Mouse (Mus musculus): ENCODE measurements around the gene Cdc16. TPM values are rescaled to one million over a fixed set of nuclear protein-coding genes. Genes with fewer than 3 reads are reported as not detected.
"Not testable (repeated sequence)": the region's sequence is repeated elsewhere in the genome, so short reads cannot be mapped to it uniquely, and the experiment has no call there.

The Cdc16 gene
- 201 TPM in 1 of 2 replicates, not detected in the other for polyA plus RNA-seq (2012; ENCODE audit: insufficient read depth, insufficient read length, low replicate concordance, missing spikeins)

DNA sequence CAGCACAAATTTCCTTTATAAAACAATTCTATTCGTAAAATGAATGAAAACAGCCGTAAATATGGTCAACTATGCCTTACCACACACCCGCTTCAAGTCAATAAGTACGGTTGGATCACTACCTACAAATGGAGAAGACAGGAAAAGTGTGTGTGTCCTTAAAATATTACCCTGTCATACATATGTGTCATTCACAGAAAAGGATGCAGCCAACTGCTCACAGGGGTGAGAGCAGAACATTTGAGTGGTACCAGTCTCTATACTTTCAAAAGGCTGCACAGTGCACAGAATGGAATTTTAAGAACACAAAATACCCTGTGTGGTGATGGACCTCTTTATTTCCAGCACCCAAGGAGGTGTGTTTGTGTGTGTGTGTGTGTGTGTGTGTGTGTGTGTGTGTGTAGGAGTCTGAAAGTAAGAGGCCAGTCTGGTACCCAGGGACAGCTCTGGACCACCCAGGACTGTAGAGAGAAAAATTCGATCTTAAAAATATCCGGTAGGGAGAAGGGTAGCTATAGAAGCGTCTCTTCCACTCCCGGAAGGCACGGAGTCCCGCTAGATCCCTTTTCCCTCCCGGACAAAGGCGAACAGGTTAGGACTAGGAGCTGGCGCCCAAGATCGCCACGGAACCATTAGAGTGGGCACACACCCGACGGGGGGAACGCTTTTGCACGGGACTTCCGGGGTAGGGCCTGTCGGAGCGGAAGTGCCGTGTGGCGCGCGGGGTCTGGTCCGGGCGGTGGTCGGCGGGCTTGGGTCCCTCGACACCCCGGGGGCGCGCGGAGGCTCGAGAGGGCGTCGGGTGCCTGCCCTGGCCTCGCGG is at the start of gene Cdc16:
Gene Cdc16 (plus strand): TSS at position 695 of the 823 bp plus-strand sequence.
- WGBS: 8% methylated on average over 40 of the region's 40 CpGs
- H3K4me1 ChIP-seq (ENCODE audit: control insufficient read depth, insufficient read depth, low read length): peaks cover 3% of the 10 kb centered on the region; the same call in 1 of the 2 replicates
- peak within 1 kb of the TSS; percentile 89 for H3K4me3 ChIP-seq (ENCODE audit: insufficient read depth, low read depth, low read length)
- H3K27ac ChIP-seq (ENCODE audit: insufficient read depth, low read depth, low read length): peak within 1 kb of the TSS; percentile 43
- TF ChIP-seq CTCF (IDR thresholded peaks at IDR 0.05; ENCODE audit: insufficient read depth, low read depth, low read length): no peak
- peak; percentile 68 for TF ChIP-seq POLR2A (IDR thresholded peaks at IDR 0.05; ENCODE audit: insufficient read depth, low read depth, low read length)

DNA sequence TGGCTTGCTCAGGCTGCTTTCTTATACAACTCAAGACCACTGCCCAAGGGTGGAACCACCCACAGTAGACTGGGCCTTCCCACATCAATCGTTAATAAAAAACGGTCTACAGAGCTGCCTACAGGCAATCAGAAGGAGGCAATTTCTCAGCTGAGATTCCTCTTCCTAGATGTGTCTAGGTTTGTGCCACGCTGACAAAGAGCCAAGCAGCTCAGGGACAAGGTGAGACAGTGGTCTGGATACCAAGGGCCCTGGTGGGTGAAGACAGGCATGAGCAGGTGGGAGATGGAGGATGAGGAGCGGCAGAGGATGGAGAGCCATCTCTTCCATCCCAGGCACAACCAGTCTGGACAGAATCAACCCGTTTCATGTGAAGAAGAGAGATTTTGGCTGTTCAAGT is 49.0 kb upstream of the Cdc16 start:
- no peak for TF ChIP-seq POLR2A (IDR thresholded peaks at IDR 0.05; ENCODE audit: insufficient read depth, low read depth, low read length)
- TF ChIP-seq CTCF (IDR thresholded peaks at IDR 0.05; ENCODE audit: insufficient read depth, low read depth, low read length): no peak
- H3K27ac ChIP-seq (ENCODE audit: insufficient read depth, low read depth, low read length): no peak overlapping the region
- WGBS: 95% methylated on average over 5 of the region's 5 CpGs
- H3K4me1 ChIP-seq (ENCODE audit: control insufficient read depth, insufficient read depth, low read length): peaks cover 10% of the 10 kb centered on the region
- H3K4me3 ChIP-seq (ENCODE audit: insufficient read depth, low read depth, low read length): no peak overlapping the region

GRCm38 (mm10) chr8:13718980-13719379 is 38.5 kb upstream of the Cdc16 start:
- no peaks in the 10 kb centered on the region for H3K4me1 ChIP-seq (ENCODE audit: control insufficient read depth, insufficient read depth, low read length)
- H3K27ac ChIP-seq (ENCODE audit: insufficient read depth, low read depth, low read length): no peak overlapping the region
- 96% methylated on average over 8 of the region's 8 CpGs for WGBS
- TF ChIP-seq POLR2A (IDR thresholded peaks at IDR 0.05; ENCODE audit: insufficient read depth, low read depth, low read length) (no peak), CTCF (IDR thresholded peaks at IDR 0.05; ENCODE audit: insufficient read depth, low read depth, low read length) (no peak)
- H3K4me3 ChIP-seq (ENCODE audit: insufficient read depth, low read depth, low read length): no peak overlapping the region

GRCm38 (mm10) chr8:13725722-13726121 is 31.8 kb upstream of the Cdc16 start:
- Histone ChIP-seq H3K4me1 (ENCODE audit: control insufficient read depth, insufficient read depth, low read length) (no peaks in the 10 kb centered on the region), H3K27ac (ENCODE audit: insufficient read depth, low read depth, low read length) (no peak overlapping the region), H3K4me3 (ENCODE audit: insufficient read depth, low read depth, low read length) (no peak overlapping the region)
- no peak for TF ChIP-seq POLR2A (IDR thresholded peaks at IDR 0.05; ENCODE audit: insufficient read depth, low read depth, low read length)
- no peak for TF ChIP-seq CTCF (IDR thresholded peaks at IDR 0.05; ENCODE audit: insufficient read depth, low read depth, low read length)

DNA sequence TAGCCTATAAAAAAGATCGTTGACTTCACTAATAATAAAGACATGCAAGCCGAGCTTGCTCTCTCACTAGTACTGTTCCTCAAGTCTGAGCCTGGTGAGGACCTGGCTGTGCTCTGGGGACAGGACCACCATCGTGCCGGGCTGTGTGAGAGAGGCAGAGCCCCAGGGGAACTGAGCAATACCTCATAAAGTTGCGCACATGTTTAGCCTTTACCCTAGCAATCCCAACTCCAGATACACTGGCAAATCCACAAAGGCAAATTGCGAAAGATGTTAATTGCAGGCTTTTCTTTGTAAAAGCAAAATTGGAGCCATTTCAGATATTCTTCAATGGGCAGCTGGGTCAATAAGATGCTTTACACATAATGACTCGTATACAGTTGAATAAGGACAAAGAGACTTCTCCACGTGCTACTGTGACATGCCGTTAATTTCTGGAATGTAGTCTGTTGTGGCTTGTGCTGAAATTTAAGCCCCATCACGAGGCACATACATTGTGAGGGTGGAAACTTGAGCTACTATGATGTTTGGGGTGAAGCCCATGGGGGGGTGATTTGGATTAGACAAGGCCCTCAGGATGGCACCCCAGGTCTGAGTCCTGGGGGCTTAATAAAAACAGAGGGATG is 29.9 kb upstream of the Cdc16 start:
- Histone ChIP-seq H3K4me3 (ENCODE audit: insufficient read depth, low read depth, low read length) (no peak overlapping the region), H3K27ac (ENCODE audit: insufficient read depth, low read depth, low read length) (no peak overlapping the region), H3K4me1 (ENCODE audit: control insufficient read depth, insufficient read depth, low read length) (peaks cover 2% of the 10 kb centered on the region; the same call in 1 of the 2 replicates)
- TF ChIP-seq POLR2A (IDR thresholded peaks at IDR 0.05; ENCODE audit: insufficient read depth, low read depth, low read length) (no peak), CTCF (IDR thresholded peaks at IDR 0.05; ENCODE audit: insufficient read depth, low read depth, low read length) (no peak)
- 48% methylated on average over 10 of the region's 10 CpGs for WGBS

DNA sequence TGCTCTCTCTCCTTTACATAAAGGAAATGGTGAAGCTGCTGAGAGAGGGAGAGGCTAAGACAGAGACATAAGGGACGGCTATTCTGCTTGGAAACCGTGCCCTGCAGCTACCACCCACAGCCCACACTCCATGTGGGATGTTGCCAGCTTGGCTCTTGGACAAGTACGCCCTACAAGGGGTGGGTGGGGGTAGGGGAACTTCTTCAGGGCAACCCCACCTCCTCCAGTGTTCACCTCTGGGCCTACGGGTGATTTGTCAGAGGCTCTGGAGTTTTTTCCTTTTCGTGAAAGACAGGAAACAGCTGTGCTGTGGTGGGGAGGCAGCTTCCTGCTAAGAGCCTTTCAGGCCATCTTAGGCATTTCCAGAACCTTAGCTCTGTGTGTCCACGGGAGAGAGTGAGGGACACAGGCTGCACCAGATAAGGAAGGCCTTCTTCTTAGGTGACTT is 17.1 kb upstream of the Cdc16 start:
- no peak overlapping the region for H3K27ac ChIP-seq (ENCODE audit: insufficient read depth, low read depth, low read length)
- 13% methylated on average over 6 of the region's 6 CpGs for WGBS
- no peak overlapping the region for H3K4me3 ChIP-seq (ENCODE audit: insufficient read depth, low read depth, low read length)
- H3K4me1 ChIP-seq (ENCODE audit: control insufficient read depth, insufficient read depth, low read length): peaks cover 4% of the 10 kb centered on the region; the same call in 1 of the 2 replicates
- TF ChIP-seq POLR2A (IDR thresholded peaks at IDR 0.05; ENCODE audit: insufficient read depth, low read depth, low read length) (no peak), CTCF (IDR thresholded peaks at IDR 0.05; ENCODE audit: insufficient read depth, low read depth, low read length) (no peak)

DNA sequence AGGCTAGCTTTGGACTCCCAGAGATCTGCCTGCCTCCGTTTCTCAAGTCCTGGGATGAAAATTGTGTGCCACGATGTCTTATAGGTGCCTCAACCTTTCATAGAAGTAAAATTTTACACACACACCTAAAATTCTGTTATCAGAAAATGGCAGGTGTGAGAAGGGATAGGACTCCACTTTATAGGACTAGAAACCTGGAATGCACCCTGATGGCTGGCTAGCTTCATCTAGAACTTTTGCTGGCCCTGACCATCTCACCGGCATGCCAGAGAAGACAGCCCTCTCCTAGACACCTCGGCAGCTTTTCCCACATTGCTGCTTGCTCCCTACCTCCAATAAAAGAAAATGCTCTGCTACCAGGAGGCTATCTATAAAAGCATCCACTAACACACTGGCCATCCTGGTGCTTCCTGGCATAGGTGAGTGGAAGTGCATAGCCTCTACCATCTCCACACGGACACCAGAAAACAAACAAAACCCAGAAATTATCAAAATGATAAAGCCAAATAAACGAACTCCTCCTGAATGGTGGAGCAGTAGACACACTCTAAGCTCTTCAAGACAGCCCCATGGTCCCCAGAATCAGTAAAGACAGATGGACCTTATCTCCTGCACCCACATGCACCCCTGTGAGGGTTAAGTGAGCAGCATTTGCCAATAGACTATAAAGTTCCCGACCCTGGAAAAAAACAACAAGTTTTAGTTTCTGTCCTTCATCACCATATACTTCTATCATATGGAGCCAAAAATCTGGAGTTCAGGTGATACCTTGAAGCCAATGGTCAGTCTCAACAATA is 16.5 kb upstream of the Cdc16 start:
- no peak for TF ChIP-seq POLR2A (IDR thresholded peaks at IDR 0.05; ENCODE audit: insufficient read depth, low read depth, low read length)
- no peak for TF ChIP-seq CTCF (IDR thresholded peaks at IDR 0.05; ENCODE audit: insufficient read depth, low read depth, low read length)
- no peak overlapping the region for H3K27ac ChIP-seq (ENCODE audit: insufficient read depth, low read depth, low read length)
- no peak overlapping the region for H3K4me3 ChIP-seq (ENCODE audit: insufficient read depth, low read depth, low read length)
- peaks cover 4% of the 10 kb centered on the region; the same call in 1 of the 2 replicates for H3K4me1 ChIP-seq (ENCODE audit: control insufficient read depth, insufficient read depth, low read length)
- 86% methylated on average over 7 of the region's 7 CpGs for WGBS

GRCm38 (mm10) chr8:13746212-13746611 is 11.3 kb upstream of the Cdc16 start:
- H3K27ac ChIP-seq (ENCODE audit: insufficient read depth, low read depth, low read length); H3K4me3 ChIP-seq (ENCODE audit: insufficient read depth, low read depth, low read length): not testable (repeated sequence)
- H3K4me1 ChIP-seq (ENCODE audit: control insufficient read depth, insufficient read depth, low read length): peaks cover 11% of the 10 kb centered on the region
- WGBS: 97% methylated on average over 6 of the region's 6 CpGs

Data from olfactory bulb, adult 2 months (tissue).